Mouse (Mus musculus): ENCODE measurements around the gene Tasp1. TPM values are rescaled to one million over a fixed set of nuclear protein-coding genes. Genes with fewer than 3 reads are reported as not detected.
"Not testable (repeated sequence)": the region's sequence is repeated elsewhere in the genome, so short reads cannot be mapped to it uniquely, and the experiment has no call there.

Tasp1 gene
- total RNA-seq, 2 experiments from 2014 or later = 29.6 to 30.3 TPM

- no peak for DNase-seq (ENCODE audit: low spot score in 2 of 2)
These were observed 160.0 kb downstream of the Tasp1 start for GRCm38 (mm10) chr2:139906441-139907157.

GRCm38 (mm10) chr2:139891405-139892089, 175.1 kb downstream of the Tasp1 start:
- DNase-seq (ENCODE audit: low spot score in 2 of 2) = no peak

GRCm38 (mm10) chr2:139884264-139884637, 182.4 kb downstream of the Tasp1 start:
- no peak for DNase-seq (ENCODE audit: low spot score in 2 of 2)

GRCm38 (mm10) chr2:139883581-139884263, 182.9 kb downstream of the Tasp1 start:
- DNase-seq (ENCODE audit: low spot score in 2 of 2) = peak; percentile 43 to 63

- DNase-seq (ENCODE audit: low spot score in 2 of 2) = no peak
These were observed 188.5 kb downstream of the Tasp1 start for GRCm38 (mm10) chr2:139878052-139878621.

- no peak for DNase-seq (ENCODE audit: low spot score in 2 of 2)
These were observed 190.7 kb downstream of the Tasp1 start for GRCm38 (mm10) chr2:139875876-139876275.

GRCm38 (mm10) chr2:139874173-139874572, 192.4 kb downstream of the Tasp1 start:
- no peak for DNase-seq (ENCODE audit: low spot score in 2 of 2)

- no peak for DNase-seq (ENCODE audit: low spot score in 2 of 2)
These were observed 192.8 kb downstream of the Tasp1 start for GRCm38 (mm10) chr2:139873762-139874161.

GRCm38 (mm10) chr2:139869071-139869470, 197.5 kb downstream of the Tasp1 start:
- DNase-seq (ENCODE audit: low spot score in 2 of 2) = not testable (repeated sequence)

- DNase-seq (ENCODE audit: low spot score in 2 of 2) = not testable (repeated sequence)
These were observed 203.2 kb downstream of the Tasp1 start for GRCm38 (mm10) chr2:139863396-139863795.

GRCm38 (mm10) chr2:139860133-139860494, 206.5 kb downstream of the Tasp1 start:
- no peak for DNase-seq (ENCODE audit: low spot score in 2 of 2)

GRCm38 (mm10) chr2:139859424-139860132, 207.0 kb downstream of the Tasp1 start:
- no peak for DNase-seq (ENCODE audit: low spot score in 2 of 2)

- DNase-seq (ENCODE audit: low spot score in 2 of 2) = no peak
These were observed 217.0 kb downstream of the Tasp1 start for GRCm38 (mm10) chr2:139849621-139850020.

GRCm38 (mm10) chr2:139841359-139841758, 225.2 kb downstream of the Tasp1 start:
- no peak for DNase-seq (ENCODE audit: low spot score in 2 of 2)

- no peak for DNase-seq (ENCODE audit: low spot score in 2 of 2)
These were observed 225.7 kb downstream of the Tasp1 start for GRCm38 (mm10) chr2:139840941-139841340.

- DNase-seq (ENCODE audit: low spot score in 2 of 2) = no peak
These were observed 244.8 kb downstream of the Tasp1 start for GRCm38 (mm10) chr2:139821589-139822378.

GRCm38 (mm10) chr2:139817275-139817674, 249.3 kb downstream of the Tasp1 start:
- no peak for DNase-seq (ENCODE audit: low spot score in 2 of 2)

- DNase-seq (ENCODE audit: low spot score in 2 of 2) = no peak
These were observed 258.7 kb downstream of the Tasp1 start for GRCm38 (mm10) chr2:139807887-139808286.

- DNase-seq (ENCODE audit: low spot score in 2 of 2) = no peak
These were observed 262.6 kb downstream of the Tasp1 start for GRCm38 (mm10) chr2:139804041-139804440.
